Mouse (Mus musculus): ENCODE results near the gene Hipk2. TPM values are rescaled to one million over a fixed set of nuclear protein-coding genes. Genes with fewer than 3 reads are reported as not detected.

The Hipk2 gene
- polyA plus RNA-seq, 1 experiment, result 12.3 TPM

- 50% methylated on average over 1 of the region's 1 CpGs for WGBS
- DNase-seq (ENCODE audit: low read depth, low spot score), result no peak
Observed at GRCm38 (mm10) chr6:38840780-38841179, 35.2 kb downstream of the Hipk2 start.

- WGBS, result 72% methylated on average over 2 of the region's 2 CpGs
Observed at GRCm38 (mm10) chr6:38840380-38840779, 35.6 kb downstream of the Hipk2 start.

GRCm38 (mm10) chr6:38839891-38840290 is 36.1 kb downstream of the Hipk2 start:
- DNase-seq (ENCODE audit: low read depth, low spot score), result no peak
- WGBS, result 62% methylated on average over 4 of the region's 4 CpGs

More at GRCm38 (mm10) chr6:38840380-38840779, 35.6 kb downstream of the Hipk2 start:
- DNase-seq (ENCODE audit: low read depth, low spot score), result no peak

GRCm38 (mm10) chr6:38838061-38838460 is 37.9 kb downstream of the Hipk2 start:
- WGBS, result 83% methylated on average over 4 of the region's 4 CpGs
- DNase-seq (ENCODE audit: low read depth, low spot score), result no peak

GRCm38 (mm10) chr6:38835217-38835616 is 40.7 kb downstream of the Hipk2 start:
- no peak for DNase-seq (ENCODE audit: low read depth, low spot score)

GRCm38 (mm10) chr6:38834727-38835126 is 41.2 kb downstream of the Hipk2 start:
- 90% methylated on average over 2 of the region's 2 CpGs for WGBS
- no peak for DNase-seq (ENCODE audit: low read depth, low spot score)

More at GRCm38 (mm10) chr6:38835217-38835616, 40.7 kb downstream of the Hipk2 start:
- 30% methylated on average over 1 of the region's 1 CpGs for WGBS

- 94% methylated on average over 3 of the region's 3 CpGs for WGBS
- no peak for DNase-seq (ENCODE audit: low read depth, low spot score)
Observed at GRCm38 (mm10) chr6:38833721-38834120, 42.2 kb downstream of the Hipk2 start.

- no peak for DNase-seq (ENCODE audit: low read depth, low spot score)
- WGBS, result 73% methylated on average over 3 of the region's 3 CpGs
Observed at GRCm38 (mm10) chr6:38829452-38829851, 46.5 kb downstream of the Hipk2 start.

GRCm38 (mm10) chr6:38828211-38828610 is 47.8 kb downstream of the Hipk2 start:
- DNase-seq (ENCODE audit: low read depth, low spot score), result no peak
- 71% methylated on average over 2 of the region's 2 CpGs for WGBS

GRCm38 (mm10) chr6:38827435-38827834 is 48.5 kb downstream of the Hipk2 start:
- no peak for DNase-seq (ENCODE audit: low read depth, low spot score)
- WGBS, result 58% methylated on average over 5 of the region's 5 CpGs

- 92% methylated on average over 3 of the region's 3 CpGs for WGBS
- no peak for DNase-seq (ENCODE audit: low read depth, low spot score)
Observed at GRCm38 (mm10) chr6:38826857-38827256, 49.1 kb downstream of the Hipk2 start.

GRCm38 (mm10) chr6:38825886-38826285 is 50.1 kb downstream of the Hipk2 start:
- no peak for DNase-seq (ENCODE audit: low read depth, low spot score)

GRCm38 (mm10) chr6:38823827-38824226 is 52.1 kb downstream of the Hipk2 start:
- DNase-seq (ENCODE audit: low read depth, low spot score), result no peak

- no peak for DNase-seq (ENCODE audit: low read depth, low spot score)
- WGBS, result 89% methylated on average over 4 of the region's 4 CpGs
Observed at GRCm38 (mm10) chr6:38823164-38823563, 52.8 kb downstream of the Hipk2 start.

GRCm38 (mm10) chr6:38821686-38822085 is 54.3 kb downstream of the Hipk2 start:
- 50% methylated on average over 2 of the region's 2 CpGs for WGBS
- DNase-seq (ENCODE audit: low read depth, low spot score), result no peak

- DNase-seq (ENCODE audit: low read depth, low spot score), result no peak
- WGBS, result 100% methylated on average over 1 of the region's 1 CpGs
Observed at GRCm38 (mm10) chr6:38820862-38821261, 55.1 kb downstream of the Hipk2 start.

GRCm38 (mm10) chr6:38816216-38816615 is 59.7 kb downstream of the Hipk2 start:
- no peak for DNase-seq (ENCODE audit: low read depth, low spot score)

GRCm38 (mm10) chr6:38815582-38815981 is 60.4 kb downstream of the Hipk2 start:
- 71% methylated on average over 2 of the region's 2 CpGs for WGBS
- DNase-seq (ENCODE audit: low read depth, low spot score), result no peak

More at GRCm38 (mm10) chr6:38816216-38816615, 59.7 kb downstream of the Hipk2 start:
- WGBS, result 82% methylated on average over 1 of the region's 1 CpGs

GRCm38 (mm10) chr6:38814690-38815089 is 61.3 kb downstream of the Hipk2 start:
- DNase-seq (ENCODE audit: low read depth, low spot score), result no peak
- WGBS, result 88% methylated on average over 2 of the region's 2 CpGs

GRCm38 (mm10) chr6:38811459-38812145 is 64.4 kb downstream of the Hipk2 start:
- 77% methylated on average over 4 of the region's 4 CpGs for WGBS
- no peak for DNase-seq (ENCODE audit: low read depth, low spot score)

GRCm38 (mm10) chr6:38810121-38810475 is 65.9 kb downstream of the Hipk2 start:
- 57% methylated on average over 2 of the region's 2 CpGs for WGBS
- DNase-seq (ENCODE audit: low read depth, low spot score), result no peak
